28 mouse cellular contexts compared by ENCODE assay signal in the genomic region with DNA sequence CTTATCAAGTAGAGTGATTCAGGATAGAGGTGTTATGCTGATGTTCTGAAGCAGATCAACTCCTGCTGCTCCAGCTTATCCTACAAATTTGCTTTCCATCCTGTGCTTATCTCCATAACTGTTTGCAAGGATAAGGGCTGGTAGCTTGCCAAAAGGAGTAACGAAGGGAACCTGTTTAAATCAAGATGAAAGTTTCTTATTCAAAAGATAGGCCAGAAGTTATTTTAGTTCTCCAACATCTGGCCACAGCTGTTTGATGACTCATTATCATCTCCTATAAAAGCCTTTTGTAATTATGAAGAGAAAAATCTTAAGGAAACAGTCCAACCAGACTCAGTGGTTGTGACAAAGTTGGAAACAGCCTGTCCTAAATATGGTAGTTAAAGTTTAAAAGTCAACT.
"Had no signal": no experiment of that assay in that cellular context is flagged by ENCODE, and none has a peak within 500 bp of the region (broad histone marks: within the 10 kb centered on the region; RNA-seq: fewer than 3 reads in every experiment).

No protein-coding gene starts in this region.

- H3K9ac ChIP-seq: heart, embryonic 12.5 days; heart, embryonic 13.5 days; heart, embryonic 15.5 days; hindbrain, embryonic 12.5 days; hindbrain, embryonic 13.5 days; hindbrain, embryonic 14.5 days; hindbrain, embryonic 15.5 days; intestine, embryonic 15.5 days; kidney, embryonic 15.5 days had no signal

- H3K9me3 ChIP-seq: heart, embryonic 10.5 days; heart, embryonic 13.5 days; heart, embryonic 15.5 days; hindbrain, embryonic 10.5 days; hindbrain, embryonic 12.5 days; hindbrain, embryonic 13.5 days; hindbrain, embryonic 15.5 days; intestine, embryonic 15.5 days; kidney, embryonic 15.5 days had no signal

- H3K27ac ChIP-seq: heart, embryonic 10.5 days; heart, embryonic 13.5 days; heart, embryonic 15.5 days; hindbrain, embryonic 10.5 days; hindbrain, embryonic 12.5 days; hindbrain, embryonic 13.5 days; hindbrain, embryonic 14.5 days; hindbrain, embryonic 15.5 days; hindbrain, postnatal 0 days; intestine, embryonic 15.5 days; kidney, embryonic 15.5 days; kidney, postnatal 0 days; layer of hippocampus, adult 2 months; left cerebral cortex, adult 2 months had no signal

- H3K4me3 ChIP-seq: heart, embryonic 10.5 days; heart, embryonic 12.5 days; heart, embryonic 13.5 days; heart, embryonic 15.5 days; hindbrain, embryonic 10.5 days; hindbrain, embryonic 12.5 days; hindbrain, embryonic 13.5 days; hindbrain, embryonic 15.5 days; intestine, embryonic 15.5 days; kidney, embryonic 15.5 days; layer of hippocampus, adult 2 months; left cerebral cortex, adult 2 months had no signal

- DNase-seq: heart, postnatal 36 days; kidney, adult 11 months; kidney, adult 18-20 months; kidney, adult 2 months; kidney, adult 8-10 months; kidney, adult 9 months; kidney, postnatal 10 days; kidney, postnatal 14 days; kidney, postnatal 25 days; kidney, postnatal 36 days; kidney, postnatal 4 days; layer of hippocampus, adult 9-11 months; layer of hippocampus, postnatal 36 days had no signal

- H3K27me3 ChIP-seq: heart, embryonic 12.5 days; heart, embryonic 13.5 days; heart, embryonic 15.5 days; hindbrain, embryonic 12.5 days; hindbrain, embryonic 13.5 days; hindbrain, embryonic 15.5 days; intestine, embryonic 15.5 days; kidney, embryonic 15.5 days had no signal

- H3K4me1 ChIP-seq: heart, embryonic 10.5 days; heart, embryonic 12.5 days; heart, embryonic 13.5 days; heart, embryonic 15.5 days; hindbrain, embryonic 10.5 days; hindbrain, embryonic 12.5 days; hindbrain, embryonic 13.5 days; hindbrain, embryonic 15.5 days; intestine, embryonic 15.5 days; kidney, embryonic 15.5 days had no signal

- H3K36me3 ChIP-seq: heart, embryonic 10.5 days; heart, embryonic 12.5 days; heart, embryonic 13.5 days; heart, embryonic 15.5 days; hindbrain, embryonic 10.5 days; hindbrain, embryonic 12.5 days; hindbrain, embryonic 13.5 days; hindbrain, embryonic 15.5 days; intestine, embryonic 15.5 days; kidney, embryonic 15.5 days had no signal
